Mouse (Mus musculus) Patski (cell line): Measurements from ENCODE around the gene Dop1b. TPM values are rescaled to one million over a fixed set of nuclear protein-coding genes. Genes with fewer than 3 reads are reported as not detected.
"Not testable (repeated sequence)": the region's sequence is repeated elsewhere in the genome, so short reads cannot be mapped to it uniquely, and the experiment has no call there.

Experiments used
- ATAC-seq: fragments of 100-300 bp; one replicate; pipeline ENCODE4 v1.8.0; 2021
- CTCF ChIA-PET: fragments of 350-600 bp; sonication (Branson Sonifier 250); formaldehyde crosslinking; loops from one replicate; lab custom pipeline; 2022; ENCODE audit warnings: inconsistent platforms; lab: Charles Lee
- POLR2A ChIA-PET: fragments of 350-600 bp; sonication (Branson Sonifier 250); formaldehyde crosslinking; loops from one replicate; lab custom pipeline; 2022; ENCODE audit warnings: antibody characterized with exemption, inconsistent platforms; lab: Charles Lee
- DNase-seq: peaks from one replicate; pipeline ENCODE4 v3.0.0-alpha.2; 2011; ENCODE audit warnings: low read depth, low spot score
- H3K27me3 ChIP-seq: fragments of 371-371 bp; one replicate; pipeline ENCODE4 v1.5.1; 2021
- CTCF ChIP-seq: fragments of 100-300 bp; IDR thresholded peaks from one replicate; pipeline ENCODE4 v1.5.1; 2021
- in situ Hi-C: fragments of 300-500 bp; cut with MboI; formaldehyde crosslinking; loops from 3 replicates; pipeline ENCODE4 v1.11.1; 2018; ENCODE audit warnings: low pct_unique_long_range_greater_than_20kb, mixed read lengths
- polyA plus RNA-seq: library from polyadenylated mRNA; unstranded; gene quantifications from one replicate; pipeline ENCODE4 v1.2.3, GENCODE M21; 2021

Gene Dop1b
- polyA plus RNA-seq, 1 experiment from 2014 or later, result 12.6 TPM

GRCm38 (mm10) chr16:93825463-93825862, 113.8 kb downstream of the Dop1b start:
- no peak for TF ChIP-seq CTCF
- ATAC-seq (no peak), DNase-seq (no peak)
- no peaks in the 10 kb centered on the region for H3K27me3 ChIP-seq
- in situ Hi-C loops, result no loop called here
- ChIA-PET CTCF (no interaction called here), POLR2A (no interaction called here)

- CTCF ChIA-PET, result no interaction called here
- TF ChIP-seq CTCF, result no peak
These were observed 114.3 kb downstream of the Dop1b start for GRCm38 (mm10) chr16:93826054-93826453.

DNA sequence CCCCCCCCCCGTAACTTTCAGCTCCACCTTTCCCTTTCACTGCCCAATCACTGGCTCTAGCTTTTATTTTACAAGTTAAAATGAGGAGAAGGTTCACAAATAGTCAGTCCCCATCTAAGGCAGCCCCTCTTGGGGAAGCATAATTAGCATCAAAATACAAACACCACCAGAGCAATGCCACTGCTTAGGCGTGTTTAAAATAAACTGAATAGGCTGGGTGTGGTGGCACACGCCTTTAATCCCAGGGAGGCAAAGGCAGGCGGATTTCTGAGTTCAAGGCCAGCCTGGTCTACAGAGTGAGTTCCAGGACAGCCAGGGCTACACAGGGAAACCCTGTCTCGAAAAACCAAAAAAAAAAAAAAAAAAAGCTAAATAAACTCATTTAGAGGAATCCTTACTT, 114.8 kb downstream of the Dop1b start:
- CTCF ChIA-PET, in situ Hi-C loops, ATAC-seq, H3K27me3 ChIP-seq, POLR2A ChIA-PET, DNase-seq: not testable (repeated sequence)

More at GRCm38 (mm10) chr16:93826054-93826453, 114.3 kb downstream of the Dop1b start:
- ATAC-seq, result no peak
- in situ Hi-C loops, result no loop called here
- no peaks in the 10 kb centered on the region for H3K27me3 ChIP-seq
- DNase-seq, result no peak
- POLR2A ChIA-PET, result no interaction called here

DNA sequence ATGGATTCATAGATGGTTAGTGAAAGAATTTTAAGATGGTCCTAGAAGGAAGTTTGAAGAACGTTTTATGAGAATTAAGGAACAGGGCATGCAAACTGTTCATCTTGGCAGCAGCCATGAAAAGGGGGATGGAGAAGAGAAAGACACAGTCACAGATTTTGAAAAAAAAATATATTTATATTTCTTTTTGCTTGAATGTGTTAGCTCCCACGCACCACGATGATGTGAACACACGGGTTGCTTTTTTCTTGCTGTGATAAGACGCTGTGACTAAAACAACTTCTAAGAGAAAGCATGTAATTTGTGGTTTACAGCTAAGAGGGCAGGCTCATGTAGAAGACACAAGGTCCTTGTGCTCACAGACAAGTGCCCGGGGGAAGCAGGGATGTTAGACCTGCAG, 115.2 kb downstream of the Dop1b start:
- TF ChIP-seq CTCF, result no peak
- no peak for ATAC-seq
- ChIA-PET POLR2A (no interaction called here), CTCF (no interaction called here)
- no peaks in the 10 kb centered on the region for H3K27me3 ChIP-seq
- in situ Hi-C loops, result no loop called here
- DNase-seq, result no peak

DNA sequence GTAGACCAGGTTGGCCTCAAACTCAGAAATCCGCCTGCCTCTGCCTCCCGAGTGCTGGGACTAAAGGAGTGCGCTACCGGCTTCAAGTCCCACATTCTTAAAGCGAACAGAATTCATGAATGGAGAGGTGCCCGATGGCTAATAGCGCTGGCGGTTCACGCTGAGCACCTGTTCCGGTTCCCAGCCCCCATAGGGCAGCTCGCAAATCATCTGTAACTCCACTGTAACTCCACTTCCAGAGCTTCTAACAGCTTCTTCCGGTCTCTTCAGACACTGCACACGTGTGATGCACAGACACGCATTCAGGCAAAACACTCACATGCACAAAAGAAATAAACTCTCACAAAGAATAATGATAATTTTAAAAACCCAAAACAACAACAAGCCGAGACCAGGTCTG, 117.8 kb downstream of the Dop1b start:
- ChIA-PET POLR2A (no interaction called here), CTCF (no interaction called here)
- in situ Hi-C loops, result no loop called here
- H3K27me3 ChIP-seq, result no peaks in the 10 kb centered on the region
- DNase-seq (no peak), ATAC-seq (no peak)
- no peak for TF ChIP-seq CTCF

DNA sequence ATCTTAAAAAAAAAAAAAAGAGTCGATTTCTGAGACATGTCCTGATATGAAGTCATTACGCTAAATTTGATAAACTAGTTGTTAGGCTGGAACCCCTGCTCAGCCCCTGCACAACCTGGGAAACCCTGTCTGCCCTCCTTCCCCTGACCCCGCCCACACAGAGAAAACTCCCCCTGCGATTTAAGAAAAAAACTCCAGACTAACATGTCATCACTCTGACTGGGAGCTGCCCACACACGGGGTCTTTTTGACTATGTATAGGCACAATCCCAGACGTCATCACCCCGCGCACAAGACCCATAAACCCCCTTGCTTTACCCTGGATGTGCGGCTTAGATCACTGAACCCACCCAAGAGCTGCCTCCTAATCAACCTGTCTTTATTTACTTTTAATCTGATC, 118.4 kb downstream of the Dop1b start:
- H3K27me3 ChIP-seq, result no peaks in the 10 kb centered on the region
- DNase-seq (no peak), ATAC-seq (no peak)
- no peak for TF ChIP-seq CTCF
- in situ Hi-C loops, result no loop called here
- ChIA-PET POLR2A (no interaction called here), CTCF (no interaction called here)

GRCm38 (mm10) chr16:93830916-93831315, 119.2 kb downstream of the Dop1b start:
- no peak for DNase-seq
- ATAC-seq, result no peak
- TF ChIP-seq CTCF, result no peak
- POLR2A ChIA-PET, result no interaction called here
- in situ Hi-C loops, result no loop called here
- no peaks in the 10 kb centered on the region for H3K27me3 ChIP-seq
- CTCF ChIA-PET, result no interaction called here

DNA sequence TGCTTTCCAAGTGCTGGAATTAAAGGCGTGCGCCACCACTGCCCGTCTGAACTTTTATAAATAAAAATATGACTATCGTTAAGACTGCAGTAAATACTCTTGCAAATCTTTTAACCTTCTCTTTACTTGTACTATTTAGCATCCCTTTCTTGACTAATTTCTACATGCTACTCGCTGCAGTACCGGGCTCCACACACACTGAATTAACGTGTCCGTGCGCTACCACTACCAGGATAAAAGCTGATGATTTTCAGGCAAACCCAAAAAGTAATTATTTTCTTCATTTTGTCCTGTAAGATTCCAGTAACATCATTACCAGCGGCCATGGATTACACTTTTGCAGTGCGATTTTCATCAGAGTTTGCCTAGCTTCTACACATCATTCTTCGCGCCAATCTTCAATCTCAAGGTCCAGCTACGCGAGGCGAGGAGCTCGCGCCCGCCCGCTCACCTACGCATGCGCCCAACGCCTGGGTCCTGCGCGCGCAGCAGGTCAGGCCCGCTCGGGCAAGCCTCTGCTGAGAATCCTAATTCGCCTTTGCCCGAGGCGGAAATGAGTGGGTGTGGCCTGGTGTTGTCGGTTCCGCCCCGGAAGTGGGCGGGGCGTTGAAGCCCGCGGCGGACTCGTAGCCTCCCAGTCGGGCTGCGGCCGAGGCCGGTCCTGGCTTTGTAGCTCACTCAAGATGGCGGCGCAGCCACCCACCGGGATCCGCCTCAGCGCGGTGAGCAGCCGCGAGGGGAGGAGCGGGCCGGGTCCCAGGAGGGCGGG, 120.1 kb downstream of the Dop1b start, which contains the start of gene Morc3:
TSS of gene Morc3 (plus strand) at position 495 of the 769 bp plus-strand sequence.
- in situ Hi-C loops, result no loop called here
- ChIA-PET POLR2A (no interaction called here), CTCF (no interaction called here)
- TF ChIP-seq CTCF, result no peak
- H3K27me3 ChIP-seq, result no peaks in the 10 kb centered on the region
- DNase-seq (peak; percentile 96), ATAC-seq (peak; percentile 90)

DNA sequence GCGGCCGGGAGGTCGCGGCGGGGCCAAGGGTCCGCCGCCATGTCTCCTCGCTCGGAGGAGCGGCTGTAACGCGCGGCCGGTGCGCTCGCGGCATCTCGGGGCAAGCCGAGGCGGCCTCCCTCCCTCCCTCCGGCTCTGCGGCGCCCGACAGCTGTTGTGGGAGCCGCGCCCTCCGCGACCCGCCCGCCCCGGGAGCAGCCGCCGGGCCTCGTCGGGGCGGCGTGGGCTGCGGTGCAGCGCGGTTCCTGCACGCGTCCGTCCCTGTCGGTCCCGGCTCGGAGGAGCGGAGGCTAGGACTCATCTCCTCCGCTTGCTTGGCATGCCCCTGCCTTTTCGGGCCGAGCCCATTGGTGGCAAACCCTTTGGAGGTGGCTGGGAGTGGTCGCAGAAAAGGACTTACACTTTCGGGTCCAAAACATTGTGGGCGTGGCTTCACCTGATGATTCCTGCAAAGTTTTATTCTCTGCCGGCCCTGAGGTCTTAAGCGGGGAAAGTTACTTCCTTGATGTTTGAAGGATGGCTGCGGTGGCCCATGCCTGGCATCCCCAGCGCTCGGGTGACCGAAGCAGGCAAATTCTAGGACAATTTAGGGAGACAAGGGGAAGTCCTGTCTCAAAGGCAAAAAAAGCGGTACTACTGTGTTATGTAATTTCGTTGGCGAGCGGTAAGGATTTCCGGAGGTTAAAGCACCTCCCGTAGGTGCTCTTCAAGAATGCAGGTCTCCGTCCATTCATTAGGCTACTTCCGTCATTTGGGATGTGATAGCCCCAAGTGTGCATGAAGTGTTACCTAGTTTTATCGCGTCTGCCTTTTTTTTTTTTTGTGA, 121.0 kb downstream of the Dop1b start:
- in situ Hi-C loops, result no loop called here
- no peaks in the 10 kb centered on the region for H3K27me3 ChIP-seq
- no peak for TF ChIP-seq CTCF
- CTCF ChIA-PET, result no interaction called here
- DNase-seq (no peak), ATAC-seq (peak; percentile 63)
- POLR2A ChIA-PET, result no interaction called here

DNA sequence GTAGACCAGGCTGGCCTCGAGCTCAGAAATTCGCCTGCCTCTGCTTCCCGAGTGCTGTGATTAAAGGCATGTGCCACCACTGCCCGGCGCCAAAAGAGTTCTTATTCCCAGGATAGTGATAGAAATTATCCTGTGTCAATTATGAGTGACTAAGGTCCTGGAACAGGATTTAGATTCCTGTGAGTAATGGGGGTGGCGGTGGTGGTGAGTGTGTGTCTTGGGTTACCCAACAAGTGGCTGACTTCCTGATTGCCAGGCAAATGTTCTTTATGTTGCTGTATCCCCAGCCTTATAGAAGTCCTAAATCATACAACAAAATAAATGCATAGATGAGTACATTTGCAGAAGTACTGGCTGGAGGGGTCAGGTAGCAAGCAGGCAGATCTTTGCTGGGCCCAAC, 121.8 kb downstream of the Dop1b start:
- ATAC-seq (no peak), DNase-seq (no peak)
- ChIA-PET CTCF (interaction anchor here (0.9 kb wide), 1 partner anchor 11 kb away, joined by 3 read pairs; no protein-coding TSS in a partner anchor), POLR2A (no interaction called here)
- TF ChIP-seq CTCF, result no peak
- in situ Hi-C loops, result no loop called here
- H3K27me3 ChIP-seq, result no peaks in the 10 kb centered on the region

DNA sequence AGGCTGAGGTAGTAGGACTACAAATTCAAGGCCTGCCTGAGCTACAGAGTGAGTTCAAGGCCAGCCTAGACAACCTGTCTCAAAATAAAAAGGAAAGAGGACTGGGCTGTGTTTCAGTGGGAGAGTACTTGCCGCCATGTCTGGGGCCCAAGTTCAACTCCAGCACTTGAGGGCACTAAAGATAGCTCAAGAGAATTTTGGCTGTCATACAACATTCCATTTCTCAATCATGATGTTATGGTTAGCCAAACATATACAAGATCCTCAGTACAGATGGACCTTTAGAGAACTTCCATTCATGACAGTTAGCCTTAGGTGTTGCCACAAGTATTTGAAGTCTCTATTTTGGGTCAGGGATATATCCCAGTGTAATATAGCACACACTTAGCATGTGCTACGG, 122.4 kb downstream of the Dop1b start:
- ChIA-PET CTCF (interaction anchor here (0.9 to 1.0 kb wide), 2 partner anchors 10 to 25 kb away, joined by 3 read pairs; no protein-coding TSS in a partner anchor), POLR2A (interaction anchor here (0.5 to 0.7 kb wide), 2 partner anchors 20 to 81 kb away, joined by 3 to 4 read pairs; no protein-coding TSS in a partner anchor)
- TF ChIP-seq CTCF, result no peak
- ATAC-seq, result no peak
- DNase-seq, result no peak
- no peaks in the 10 kb centered on the region for H3K27me3 ChIP-seq
- in situ Hi-C loops, result no loop called here
